Mouse (Mus musculus) heart, postnatal 4 days (tissue): ENCODE measurements around the gene Gm47969. TPM values are rescaled to one million over a fixed set of nuclear protein-coding genes. Genes with fewer than 3 reads are reported as not detected.
"Not testable (repeated sequence)": the region's sequence is repeated elsewhere in the genome, so short reads cannot be mapped to it uniquely, and the experiment has no call there.

Experiments
- DNase-seq: peaks from one replicate; pipeline ENCODE4 v3.0.0; 2021
- total RNA-seq, 2 experiments: library from RNA; stranded (reverse); gene quantifications; 2 replicates each; pipeline ENCODE4 v1.2.3; 2021

The Gm47969 gene
- total RNA-seq: not detected

- DNase-seq: no peak
These were observed at the start of gene Gm47969 for GRCm38 (mm10) chr1:83044882-83045427. Gm47969 (plus strand) TSS chr1:83044932.

GRCm38 (mm10) chr1:83000306-83000705 is 44.4 kb upstream of the Gm47969 start, which contains the start of gene Gm47959:
Gm47959 (plus strand) TSS chr1:83000548.
- DNase-seq: not testable (repeated sequence)

GRCm38 (mm10) chr1:83006218-83007179 is 38.2 kb upstream of the Gm47969 start:
- DNase-seq: no peak

GRCm38 (mm10) chr1:83007471-83007870 is 37.3 kb upstream of the Gm47969 start:
- no peak for DNase-seq

- no peak for DNase-seq
These were observed 30.3 kb upstream of the Gm47969 start for GRCm38 (mm10) chr1:83014477-83014876.

GRCm38 (mm10) chr1:83015329-83015879 is 29.3 kb upstream of the Gm47969 start:
- no peak for DNase-seq

GRCm38 (mm10) chr1:83016556-83016955 is 28.2 kb upstream of the Gm47969 start:
- DNase-seq: no peak

- DNase-seq: no peak
These were observed 12.8 kb upstream of the Gm47969 start for GRCm38 (mm10) chr1:83031950-83032349.

- no peak for DNase-seq
These were observed 12.2 kb upstream of the Gm47969 start for GRCm38 (mm10) chr1:83032508-83032907.

- DNase-seq: no peak
These were observed 10.2 kb upstream of the Gm47969 start for GRCm38 (mm10) chr1:83034509-83034908.

- no peak for DNase-seq
These were observed 7.7 kb upstream of the Gm47969 start for GRCm38 (mm10) chr1:83036892-83037667.

- DNase-seq: peak; percentile 29
These were observed 6.5 kb upstream of the Gm47969 start, which contains the start of gene Slc19a3 for GRCm38 (mm10) chr1:83038109-83038672. Slc19a3 (minus strand) TSS chr1:83038448.

GRCm38 (mm10) chr1:83039080-83039479 is 5.7 kb upstream of the Gm47969 start:
- DNase-seq: no peak

- DNase-seq: no peak
These were observed 2.4 kb upstream of the Gm47969 start, which contains the start of gene Krtap28-10 for GRCm38 (mm10) chr1:83042380-83042779. Krtap28-10 (minus strand) TSS chr1:83042480.

GRCm38 (mm10) chr1:83058481-83058880 is 13.7 kb downstream of the Gm47969 start:
- no peak for DNase-seq

- DNase-seq: no peak
These were observed 14.5 kb downstream of the Gm47969 start, which contains the start of gene A030005K14Rik for GRCm38 (mm10) chr1:83059278-83059677. A030005K14Rik (minus strand) TSS chr1:83059378.

GRCm38 (mm10) chr1:83060643-83061042 is 15.9 kb downstream of the Gm47969 start, which contains the start of gene Krtap28-13:
Krtap28-13 (plus strand) TSS chr1:83060930.
- DNase-seq: no peak

GRCm38 (mm10) chr1:83064851-83065250 is 20.1 kb downstream of the Gm47969 start:
- DNase-seq: peak; percentile 14

GRCm38 (mm10) chr1:83066577-83066976 is 21.8 kb downstream of the Gm47969 start:
- DNase-seq: no peak

- DNase-seq: no peak
These were observed 22.5 kb downstream of the Gm47969 start for GRCm38 (mm10) chr1:83067205-83067604.

GRCm38 (mm10) chr1:83075526-83076189 is 30.9 kb downstream of the Gm47969 start:
- no peak for DNase-seq
